Mouse (Mus musculus): ENCODE results near the gene Bard1. TPM values are rescaled to one million over a fixed set of nuclear protein-coding genes. Genes with fewer than 3 reads are reported as not detected.

Bard1 gene
- polyA plus RNA-seq, 1 experiment from 2014 or later: 1.1 TPM

- no peak overlapping the region for H3K9ac ChIP-seq (ENCODE audit: low read length)
- ATAC-seq (no peak), DNase-seq (ENCODE audit: low spot score) (no peak)
- peaks cover 4% of the 10 kb centered on the region; the same call in 1 of the 2 replicates for H3K4me1 ChIP-seq (ENCODE audit: control insufficient read depth, insufficient read depth, low read length)
- H3K4me2 ChIP-seq (ENCODE audit: low read length): peak overlapping the region; percentile 76; the same call in 1 of the 2 replicates
- no peaks in the 10 kb centered on the region for H3K36me3 ChIP-seq (ENCODE audit: control insufficient read depth, insufficient read depth, low read length)
- H3K27me3 ChIP-seq (replicated peaks; ENCODE audit: control insufficient read depth, insufficient read depth, low read length): no peaks in the 10 kb centered on the region
- no peaks in the 10 kb centered on the region for H3K9me3 ChIP-seq (replicated peaks; ENCODE audit: control insufficient read depth, low read length)
- H3K4me3 ChIP-seq (ENCODE audit: low read depth, low read length): peak overlapping the region; percentile 77; the same call in 1 of the 2 replicates
- H3K27ac ChIP-seq (ENCODE audit: low read depth, low read length): no peak overlapping the region
- 52% methylated on average over 11 of the region's 11 CpGs for WGBS
Measured at GRCm38 (mm10) chr1:71101369-71101970, 1.5 kb downstream of the Bard1 start.

- no peaks in the 10 kb centered on the region for H3K36me3 ChIP-seq (ENCODE audit: control insufficient read depth, insufficient read depth, low read length)
- no peak overlapping the region for H3K9ac ChIP-seq (ENCODE audit: low read length)
- H3K9me3 ChIP-seq (replicated peaks; ENCODE audit: control insufficient read depth, low read length): no peaks in the 10 kb centered on the region
- H3K27me3 ChIP-seq (replicated peaks; ENCODE audit: control insufficient read depth, insufficient read depth, low read length): no peaks in the 10 kb centered on the region
- no peak overlapping the region for H3K27ac ChIP-seq (ENCODE audit: low read depth, low read length)
- ATAC-seq (no peak), DNase-seq (ENCODE audit: low spot score) (no peak)
- peaks cover 4% of the 10 kb centered on the region; the same call in 1 of the 2 replicates for H3K4me1 ChIP-seq (ENCODE audit: control insufficient read depth, insufficient read depth, low read length)
- peak overlapping the region; percentile 76; the same call in 1 of the 2 replicates for H3K4me2 ChIP-seq (ENCODE audit: low read length)
- no peak overlapping the region for H3K4me3 ChIP-seq (ENCODE audit: low read depth, low read length)
- 80% methylated on average over 5 of the region's 5 CpGs for WGBS
Measured at GRCm38 (mm10) chr1:71100591-71101368, 2.2 kb downstream of the Bard1 start.

GRCm38 (mm10) chr1:71099945-71100515, 2.9 kb downstream of the Bard1 start:
- H3K27me3 ChIP-seq (replicated peaks; ENCODE audit: control insufficient read depth, insufficient read depth, low read length): no peaks in the 10 kb centered on the region
- no peaks in the 10 kb centered on the region for H3K36me3 ChIP-seq (ENCODE audit: control insufficient read depth, insufficient read depth, low read length)
- peaks cover 4% of the 10 kb centered on the region; the same call in 1 of the 2 replicates for H3K4me1 ChIP-seq (ENCODE audit: control insufficient read depth, insufficient read depth, low read length)
- no peak overlapping the region for H3K4me3 ChIP-seq (ENCODE audit: low read depth, low read length)
- H3K27ac ChIP-seq (ENCODE audit: low read depth, low read length): no peak overlapping the region
- peak; percentile 50 for DNase-seq (ENCODE audit: low spot score)
- no peak overlapping the region for H3K9ac ChIP-seq (ENCODE audit: low read length)
- H3K9me3 ChIP-seq (replicated peaks; ENCODE audit: control insufficient read depth, low read length): 0 out of 2 replicates have a peak, but pooled peaks cover 3% of the 10 kb centered on the region
- 49% methylated on average over 3 of the region's 3 CpGs for WGBS
- ATAC-seq: no peak
- no peak overlapping the region for H3K4me2 ChIP-seq (ENCODE audit: low read length)

GRCm38 (mm10) chr1:71096031-71096430, 6.9 kb downstream of the Bard1 start:
- no peak overlapping the region for H3K4me2 ChIP-seq (ENCODE audit: low read length)

GRCm38 (mm10) chr1:71095211-71095805, 7.6 kb downstream of the Bard1 start:
- Histone ChIP-seq H3K9me3 (replicated peaks; ENCODE audit: control insufficient read depth, low read length) (0 out of 2 replicates have a peak, but pooled peaks cover 3% of the 10 kb centered on the region), H3K9ac (ENCODE audit: low read length) (no peak overlapping the region), H3K27ac (ENCODE audit: low read depth, low read length) (no peak overlapping the region), H3K36me3 (ENCODE audit: control insufficient read depth, insufficient read depth, low read length) (no peaks in the 10 kb centered on the region), H3K4me2 (ENCODE audit: low read length) (no peak overlapping the region), H3K27me3 (replicated peaks; ENCODE audit: control insufficient read depth, insufficient read depth, low read length) (no peaks in the 10 kb centered on the region), H3K4me3 (ENCODE audit: low read depth, low read length) (no peak overlapping the region), H3K4me1 (ENCODE audit: control insufficient read depth, insufficient read depth, low read length) (peaks cover 4% of the 10 kb centered on the region; the same call in 1 of the 2 replicates)
- ATAC-seq (no peak), DNase-seq (ENCODE audit: low spot score) (no peak)
- WGBS: 97% methylated on average over 2 of the region's 2 CpGs

More at GRCm38 (mm10) chr1:71096031-71096430, 6.9 kb downstream of the Bard1 start:
- 91% methylated on average over 1 of the region's 1 CpGs for WGBS
- Histone ChIP-seq H3K36me3 (ENCODE audit: control insufficient read depth, insufficient read depth, low read length) (no peaks in the 10 kb centered on the region), H3K4me3 (ENCODE audit: low read depth, low read length) (no peak overlapping the region), H3K27me3 (replicated peaks; ENCODE audit: control insufficient read depth, insufficient read depth, low read length) (no peaks in the 10 kb centered on the region), H3K9me3 (replicated peaks; ENCODE audit: control insufficient read depth, low read length) (0 out of 2 replicates have a peak, but pooled peaks cover 3% of the 10 kb centered on the region), H3K9ac (ENCODE audit: low read length) (no peak overlapping the region), H3K27ac (ENCODE audit: low read depth, low read length) (no peak overlapping the region), H3K4me1 (ENCODE audit: control insufficient read depth, insufficient read depth, low read length) (peaks cover 4% of the 10 kb centered on the region; the same call in 1 of the 2 replicates)
- no peak for DNase-seq (ENCODE audit: low spot score)
- no peak for ATAC-seq

- Histone ChIP-seq H3K9me3 (replicated peaks; ENCODE audit: control insufficient read depth, low read length) (no peaks in the 10 kb centered on the region), H3K36me3 (ENCODE audit: control insufficient read depth, insufficient read depth, low read length) (no peaks in the 10 kb centered on the region), H3K27me3 (replicated peaks; ENCODE audit: control insufficient read depth, insufficient read depth, low read length) (no peaks in the 10 kb centered on the region), H3K4me3 (ENCODE audit: low read depth, low read length) (no peak overlapping the region), H3K9ac (ENCODE audit: low read length) (no peak overlapping the region), H3K4me2 (ENCODE audit: low read length) (no peak overlapping the region), H3K27ac (ENCODE audit: low read depth, low read length) (no peak overlapping the region), H3K4me1 (ENCODE audit: control insufficient read depth, insufficient read depth, low read length) (no peaks in the 10 kb centered on the region)
- ATAC-seq: no peak
- no peak for DNase-seq (ENCODE audit: low spot score)
- 77% methylated on average over 3 of the region's 3 CpGs for WGBS
Measured at GRCm38 (mm10) chr1:71075651-71076050, 27.3 kb downstream of the Bard1 start.

- DNase-seq (ENCODE audit: low spot score) (no peak), ATAC-seq (no peak)
- Histone ChIP-seq H3K4me1 (ENCODE audit: control insufficient read depth, insufficient read depth, low read length) (no peaks in the 10 kb centered on the region), H3K9me3 (replicated peaks; ENCODE audit: control insufficient read depth, low read length) (no peaks in the 10 kb centered on the region), H3K27me3 (replicated peaks; ENCODE audit: control insufficient read depth, insufficient read depth, low read length) (no peaks in the 10 kb centered on the region), H3K4me3 (ENCODE audit: low read depth, low read length) (no peak overlapping the region), H3K4me2 (ENCODE audit: low read length) (no peak overlapping the region), H3K36me3 (ENCODE audit: control insufficient read depth, insufficient read depth, low read length) (no peaks in the 10 kb centered on the region), H3K9ac (ENCODE audit: low read length) (no peak overlapping the region), H3K27ac (ENCODE audit: low read depth, low read length) (no peak overlapping the region)
Measured at GRCm38 (mm10) chr1:71070771-71071170, 32.2 kb downstream of the Bard1 start.

GRCm38 (mm10) chr1:71068728-71069304, 34.1 kb downstream of the Bard1 start:
- Histone ChIP-seq H3K4me1 (ENCODE audit: control insufficient read depth, insufficient read depth, low read length) (no peaks in the 10 kb centered on the region), H3K27ac (ENCODE audit: low read depth, low read length) (no peak overlapping the region), H3K9ac (ENCODE audit: low read length) (no peak overlapping the region), H3K36me3 (ENCODE audit: control insufficient read depth, insufficient read depth, low read length) (no peaks in the 10 kb centered on the region), H3K27me3 (replicated peaks; ENCODE audit: control insufficient read depth, insufficient read depth, low read length) (no peaks in the 10 kb centered on the region), H3K4me3 (ENCODE audit: low read depth, low read length) (no peak overlapping the region), H3K4me2 (ENCODE audit: low read length) (no peak overlapping the region), H3K9me3 (replicated peaks; ENCODE audit: control insufficient read depth, low read length) (no peaks in the 10 kb centered on the region)
- WGBS: 97% methylated on average over 3 of the region's 3 CpGs
- no peak for DNase-seq (ENCODE audit: low spot score)
- ATAC-seq: no peak

Data from forebrain, embryonic 14.5 days (tissue).